Mouse (Mus musculus) hindbrain, embryonic 13.5 days (tissue): ENCODE results near the gene Kif14. TPM values are rescaled to one million over a fixed set of nuclear protein-coding genes. Genes with fewer than 3 reads are reported as not detected.

Experiments used
- ATAC-seq: fragments of 200-750 bp; cut with Nextera tagmentation; 2 replicates; pipeline ENCODE4 v1.8.0; 2017; ENCODE audit warnings: moderate TSS enrichment; ENCODE audit not compliant: low FRiP score
- H3K27ac ChIP-seq: fragments of 300-500 bp; sonication (generic); 2 replicates; pipeline ENCODE4 v1.5.1; 2015; ENCODE audit warnings: inconsistent platforms, mild to moderate bottlenecking, moderate library complexity
- H3K27me3 ChIP-seq: fragments of 300-500 bp; sonication (generic); 2 replicates; pipeline ENCODE4 v1.6.1; 2015; ENCODE audit warnings: mild to moderate bottlenecking, inconsistent platforms
- H3K36me3 ChIP-seq: fragments of 300-500 bp; sonication (generic); 2 replicates; pipeline ENCODE4 v1.6.1; 2015; ENCODE audit warnings: mild to moderate bottlenecking, inconsistent platforms
- H3K4me1 ChIP-seq: fragments of 300-500 bp; sonication (generic); replicated peaks from 2 replicates; pipeline ENCODE4 v1.6.1; 2015; ENCODE audit warnings: inconsistent platforms
- H3K4me2 ChIP-seq: fragments of 300-500 bp; sonication (generic); 2 replicates; pipeline ENCODE4 v1.6.1; 2015; ENCODE audit warnings: inconsistent platforms, mild to moderate bottlenecking, moderate library complexity
- H3K4me3 ChIP-seq: fragments of 300-500 bp; sonication (generic); 2 replicates; pipeline ENCODE4 v1.5.1; 2015; ENCODE audit warnings: mild to moderate bottlenecking, inconsistent platforms
- H3K9ac ChIP-seq: fragments of 300-500 bp; sonication (generic); 2 replicates; pipeline ENCODE4 v1.6.1; 2015; ENCODE audit warnings: mild to moderate bottlenecking, inconsistent platforms
- H3K9me3 ChIP-seq: fragments of 300-500 bp; sonication (generic); 2 replicates; pipeline ENCODE4 v1.6.1; 2016; ENCODE audit warnings: inconsistent platforms
- WGBS: fragments of 180-500 bp; shearing (Covaris S2); methylation state at CpG from one replicate; pipeline ENCODE4 v1.1.7; 2015; 5-methylcytosine and 5-hydroxymethylcytosine counted together
- polyA plus RNA-seq: library from polyadenylated mRNA; unstranded; fragments of >200 nt; fragmentation: Nextera tagmentation; extraction: Ambion mirVana; gene quantifications from 2 replicates; pipeline ENCODE4 v1.2.1, GENCODE M21; 2015

The Kif14 gene
- polyA plus RNA-seq, 1 experiment from 2014 or later = 1.1 TPM

DNA sequence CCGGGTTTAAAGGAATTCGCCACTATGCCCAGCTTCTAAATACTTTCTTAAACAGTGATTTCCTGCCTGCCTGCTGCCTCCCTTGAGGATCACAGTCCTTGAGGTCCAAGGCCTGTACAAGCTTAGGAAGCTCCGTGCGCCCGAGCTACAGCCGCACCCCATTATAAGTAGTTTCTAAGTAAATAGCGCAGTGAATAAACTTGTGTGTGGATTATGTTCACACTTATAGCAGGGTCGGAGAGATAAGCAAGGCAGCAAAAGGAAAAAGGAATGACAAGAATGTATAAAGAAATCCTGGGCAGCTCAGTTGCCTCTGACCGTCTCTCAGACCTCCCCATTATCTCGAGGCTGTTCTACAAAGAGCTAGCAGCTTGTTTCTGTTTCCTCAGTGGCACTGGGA, 95.7 kb downstream of the Kif14 start:
- Histone ChIP-seq H3K27ac (no peak overlapping the region), H3K4me3 (no peak overlapping the region), H3K9me3 (no peaks in the 10 kb centered on the region), H3K4me2 (no peak overlapping the region), H3K4me1 (peaks cover 3% of the 10 kb centered on the region; the same call in 1 of the 2 replicates), H3K9ac (no peak overlapping the region), H3K36me3 (no peaks in the 10 kb centered on the region), H3K27me3 (no peaks in the 10 kb centered on the region)
- ATAC-seq = no peak
- 71% methylated on average over 10 of the region's 10 CpGs for WGBS

DNA sequence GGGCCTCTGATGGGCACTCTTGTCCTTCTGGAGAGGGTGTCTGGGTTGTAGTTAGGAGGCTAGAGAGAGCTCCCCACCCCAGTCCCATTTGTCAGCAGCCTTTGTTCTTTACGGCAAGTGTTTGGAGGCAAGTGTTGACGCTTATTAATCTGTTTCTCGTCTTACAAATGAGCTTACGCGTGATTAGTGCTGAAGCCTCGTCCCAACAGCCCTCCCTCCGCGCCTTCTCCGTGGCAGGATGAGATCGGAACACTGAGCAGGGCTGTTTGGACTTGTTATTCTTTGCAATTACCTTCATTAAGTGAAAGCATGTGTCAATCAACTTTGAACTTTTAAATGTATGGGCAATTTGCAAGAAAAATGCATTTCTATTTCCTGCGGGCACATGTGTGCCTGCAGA, 97.0 kb downstream of the Kif14 start:
- no peak for ATAC-seq
- Histone ChIP-seq H3K27ac (no peak overlapping the region), H3K4me3 (no peak overlapping the region), H3K4me1 (peaks cover 3% of the 10 kb centered on the region; the same call in 1 of the 2 replicates), H3K9ac (no peak overlapping the region), H3K27me3 (no peaks in the 10 kb centered on the region), H3K36me3 (no peaks in the 10 kb centered on the region), H3K4me2 (no peak overlapping the region), H3K9me3 (no peaks in the 10 kb centered on the region)
- WGBS = 37% methylated on average over 11 of the region's 11 CpGs

DNA sequence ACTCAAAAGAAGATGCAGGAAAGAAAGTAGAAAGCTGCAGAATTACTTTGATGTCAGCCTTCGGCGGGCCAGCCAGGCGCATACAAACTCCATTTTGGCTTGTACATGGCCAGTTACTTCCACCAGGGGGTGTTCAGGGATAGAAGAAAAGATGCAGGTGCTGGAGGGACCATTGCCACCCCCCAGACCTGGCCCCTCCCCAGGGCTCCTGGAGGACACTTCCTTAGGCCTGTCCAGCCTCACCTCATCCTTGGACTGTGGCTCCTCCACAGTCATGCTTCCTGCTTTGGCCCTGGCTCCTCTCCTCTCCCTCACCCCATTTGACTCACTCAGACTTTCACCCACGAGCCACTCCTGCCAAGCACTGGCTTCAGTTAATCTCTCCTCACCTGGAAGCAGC, 98.8 kb downstream of the Kif14 start:
- H3K36me3 ChIP-seq = no peaks in the 10 kb centered on the region
- H3K4me2 ChIP-seq = no peak overlapping the region
- 75% methylated on average over 4 of the region's 4 CpGs for WGBS
- H3K4me3 ChIP-seq = no peak overlapping the region
- H3K27me3 ChIP-seq = peaks cover 7% of the 10 kb centered on the region
- H3K9me3 ChIP-seq = no peaks in the 10 kb centered on the region
- no peak for ATAC-seq
- H3K4me1 ChIP-seq = peaks cover 5% of the 10 kb centered on the region
- no peak overlapping the region for H3K9ac ChIP-seq
- H3K27ac ChIP-seq = no peak overlapping the region

DNA sequence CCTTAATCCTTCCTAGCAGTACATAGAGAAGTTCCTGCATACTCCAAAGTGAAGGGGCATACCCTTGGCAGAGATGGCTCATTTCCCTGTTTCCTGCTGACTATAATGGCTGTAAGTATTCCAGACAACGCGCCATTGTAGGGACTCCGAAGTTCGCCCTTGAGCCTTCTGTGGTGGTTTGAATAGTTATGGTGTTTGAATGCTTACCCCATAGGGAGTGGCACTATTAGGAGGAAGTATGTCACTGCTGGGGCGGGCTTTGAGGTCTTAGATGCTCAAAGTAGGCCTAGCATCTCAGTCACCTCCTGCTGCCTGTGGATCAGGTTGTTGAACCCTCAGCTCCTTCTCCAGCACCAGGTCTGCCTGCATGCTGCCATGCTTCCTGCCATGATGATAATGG, 100.2 kb downstream of the Kif14 start:
- H3K4me1 ChIP-seq = peaks cover 11% of the 10 kb centered on the region
- no peak overlapping the region for H3K27ac ChIP-seq
- 89% methylated on average over 5 of the region's 5 CpGs for WGBS
- ATAC-seq = no peak
- H3K9ac ChIP-seq = no peak overlapping the region
- H3K9me3 ChIP-seq = no peaks in the 10 kb centered on the region
- no peak overlapping the region for H3K4me3 ChIP-seq
- H3K4me2 ChIP-seq = no peak overlapping the region
- peaks cover 7% of the 10 kb centered on the region for H3K27me3 ChIP-seq
- no peaks in the 10 kb centered on the region for H3K36me3 ChIP-seq

DNA sequence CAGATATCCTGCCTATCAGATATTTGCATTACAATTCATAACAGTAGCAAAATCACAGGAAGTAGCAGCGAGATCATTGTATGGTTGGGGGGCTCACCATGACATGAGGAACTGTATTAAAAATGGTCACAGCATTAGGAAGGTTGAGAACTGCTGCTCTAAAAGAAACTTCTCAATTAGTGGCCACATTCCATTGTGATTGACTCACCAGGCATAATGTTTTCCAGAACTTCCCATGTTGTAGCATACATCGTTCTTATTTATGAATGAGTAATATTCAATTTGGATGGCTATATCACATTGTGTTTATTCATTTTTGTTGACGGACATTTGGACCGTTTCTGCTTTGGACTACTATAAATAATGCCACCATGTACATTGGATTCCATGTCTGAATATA, 101.5 kb downstream of the Kif14 start:
- Histone ChIP-seq H3K27me3 (peaks cover 7% of the 10 kb centered on the region), H3K9ac (no peak overlapping the region), H3K4me3 (no peak overlapping the region), H3K9me3 (no peaks in the 10 kb centered on the region), H3K36me3 (no peaks in the 10 kb centered on the region), H3K4me1 (peaks cover 11% of the 10 kb centered on the region), H3K4me2 (no peak overlapping the region), H3K27ac (no peak overlapping the region)
- WGBS = 94% methylated on average over 4 of the region's 4 CpGs
- no peak for ATAC-seq

DNA sequence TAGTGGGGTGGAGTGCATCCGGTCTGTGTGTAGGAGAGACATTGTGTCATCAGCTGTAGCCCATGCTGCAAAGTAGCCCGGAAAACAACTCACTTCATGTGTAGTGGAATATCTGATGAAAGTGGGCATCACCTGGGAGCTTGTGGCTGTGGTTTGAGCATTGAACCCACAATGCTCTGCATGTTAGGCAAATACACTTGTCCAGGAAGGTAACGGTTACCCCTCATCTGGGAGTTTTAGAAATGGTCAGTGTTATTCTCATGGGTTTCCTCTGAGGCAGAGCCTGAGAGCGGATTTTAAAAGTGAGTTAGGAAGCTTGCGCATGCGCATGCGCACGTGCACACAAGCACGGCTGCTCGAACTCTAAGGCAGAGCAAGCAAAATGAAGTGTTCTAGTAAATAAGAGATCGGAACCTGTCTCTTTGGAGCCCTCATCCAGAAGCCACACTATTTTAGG, 102.6 kb downstream of the Kif14 start:
- H3K4me3 ChIP-seq = no peak overlapping the region
- no peak overlapping the region for H3K27ac ChIP-seq
- peaks cover 11% of the 10 kb centered on the region for H3K4me1 ChIP-seq
- H3K36me3 ChIP-seq = no peaks in the 10 kb centered on the region
- no peak overlapping the region for H3K4me2 ChIP-seq
- ATAC-seq = no peak
- H3K9ac ChIP-seq = no peak overlapping the region
- WGBS = 96% methylated on average over 11 of the region's 11 CpGs
- peaks cover 7% of the 10 kb centered on the region for H3K27me3 ChIP-seq
- no peaks in the 10 kb centered on the region for H3K9me3 ChIP-seq

DNA sequence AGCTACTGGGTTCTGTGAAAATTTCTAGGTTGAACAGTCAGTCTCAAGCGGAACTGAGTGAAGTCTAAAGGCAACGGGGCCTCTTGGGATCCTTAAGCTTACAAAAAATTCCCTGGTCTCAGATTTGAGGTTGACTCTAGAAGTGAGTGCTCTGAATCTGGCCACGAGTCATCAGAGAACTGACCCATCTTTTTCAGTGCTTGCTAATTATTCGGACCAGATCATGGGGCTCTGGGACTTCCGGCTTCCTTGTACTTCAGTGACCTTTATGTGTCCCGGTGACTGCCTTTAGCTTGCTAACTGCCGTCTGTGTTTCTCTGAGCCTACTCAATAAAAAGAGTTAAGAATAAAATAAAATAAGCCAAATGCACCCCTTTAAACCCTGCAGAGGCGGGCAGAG, 103.1 kb downstream of the Kif14 start:
- Histone ChIP-seq H3K4me3 (no peak overlapping the region), H3K27ac (no peak overlapping the region), H3K4me1 (peaks cover 11% of the 10 kb centered on the region), H3K9me3 (no peaks in the 10 kb centered on the region), H3K9ac (no peak overlapping the region), H3K36me3 (no peaks in the 10 kb centered on the region), H3K27me3 (peaks cover 7% of the 10 kb centered on the region), H3K4me2 (no peak overlapping the region)
- 78% methylated on average over 8 of the region's 8 CpGs for WGBS
- no peak for ATAC-seq

DNA sequence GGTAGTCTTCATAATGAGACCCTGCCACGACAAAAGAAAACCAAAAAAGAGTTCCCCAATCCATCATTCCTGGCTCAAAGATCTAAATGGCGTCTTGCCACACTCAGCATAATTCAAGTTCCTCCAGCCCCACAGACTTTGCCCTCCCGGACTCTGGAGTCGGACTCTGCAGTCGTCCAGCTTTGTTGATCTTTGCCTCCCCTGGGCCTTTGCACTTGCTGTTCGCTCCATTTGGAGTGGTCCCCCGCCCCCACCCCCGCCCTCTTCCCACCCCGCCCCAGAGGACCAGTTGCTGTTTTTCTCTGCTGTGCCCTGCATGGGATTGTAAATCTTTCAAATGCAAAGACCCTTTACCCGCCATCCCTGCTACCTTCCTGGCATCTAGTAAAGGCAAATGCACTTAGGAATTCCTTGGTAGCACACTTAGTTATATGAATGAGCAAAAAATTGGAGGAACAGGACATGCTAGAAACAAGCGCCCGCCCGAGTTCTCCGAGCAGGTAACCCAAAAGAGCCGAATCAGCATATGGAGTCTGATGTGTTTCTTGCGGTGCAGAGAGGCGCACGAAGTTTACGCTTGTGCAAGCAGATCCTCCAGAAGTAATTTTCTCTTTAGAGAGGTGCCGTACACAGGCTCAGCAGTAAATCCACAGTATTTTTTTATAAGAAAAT, 103.6 kb downstream of the Kif14 start:
- peaks cover 7% of the 10 kb centered on the region for H3K27me3 ChIP-seq

DNA sequence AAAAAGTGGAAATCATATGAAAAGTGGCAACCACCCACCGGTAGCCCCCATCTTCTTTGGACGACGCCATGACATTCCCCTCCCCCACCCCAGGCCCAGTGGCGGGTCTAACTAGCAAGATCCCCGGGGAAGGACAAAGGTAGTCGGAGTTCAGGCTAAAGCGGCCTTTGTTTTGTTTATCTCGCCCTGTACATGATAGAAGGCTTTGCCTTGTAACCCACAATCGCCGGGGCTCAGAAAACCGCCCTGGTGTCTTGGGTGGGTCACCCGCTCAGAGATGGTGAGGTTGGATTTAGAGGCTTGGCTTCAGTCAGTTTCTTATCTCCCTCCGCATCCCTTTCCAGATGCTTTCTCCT, 104.1 kb downstream of the Kif14 start:
- WGBS = 4% methylated on average over 13 of the region's 13 CpGs
- Histone ChIP-seq H3K9me3 (no peaks in the 10 kb centered on the region), H3K4me2 (peak overlapping the region; percentile 48), H3K27me3 (peaks cover 7% of the 10 kb centered on the region), H3K9ac (0 out of 2 replicates have a peak overlapping the region, but pooled peaks have one; percentile 20), H3K4me3 (peak overlapping the region; percentile 19), H3K27ac (no peak overlapping the region), H3K4me1 (peaks cover 11% of the 10 kb centered on the region), H3K36me3 (no peaks in the 10 kb centered on the region)
- ATAC-seq = no peak

More for the DNA sequence above, 103.6 kb downstream of the Kif14 start:
- Histone ChIP-seq H3K36me3 (no peaks in the 10 kb centered on the region), H3K9me3 (no peaks in the 10 kb centered on the region), H3K4me3 (peak overlapping the region; percentile 19), H3K4me2 (peak overlapping the region; percentile 48), H3K9ac (no peak overlapping the region), H3K27ac (no peak overlapping the region), H3K4me1 (peaks cover 11% of the 10 kb centered on the region)
- whole genome bisulfite sequencing = 20% methylated on average over 20 of the region's 20 CpGs
- no peak for ATAC-seq

DNA sequence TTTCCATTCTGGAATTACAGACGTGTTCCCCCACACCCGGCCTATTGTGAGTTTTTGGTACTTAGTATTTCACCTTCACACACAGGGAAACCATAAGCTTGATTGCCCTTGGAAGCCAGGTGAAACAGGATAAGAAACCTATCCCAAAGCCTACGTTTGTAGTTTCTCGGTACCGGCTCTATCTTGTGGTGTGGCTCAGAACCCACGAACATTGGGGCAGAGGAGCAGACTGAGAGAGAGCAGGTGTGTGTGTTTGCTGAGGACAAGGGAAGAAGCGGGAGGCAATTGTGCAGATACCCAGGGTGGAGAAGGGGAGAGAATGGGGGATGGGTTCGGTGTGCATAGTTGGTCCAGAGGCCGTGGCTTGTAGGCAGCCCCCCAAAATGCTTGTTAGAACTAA, 104.8 kb downstream of the Kif14 start:
- WGBS = 79% methylated on average over 9 of the region's 9 CpGs
- Histone ChIP-seq H3K9ac (no peak overlapping the region), H3K27ac (no peak overlapping the region), H3K4me1 (peaks cover 11% of the 10 kb centered on the region), H3K4me2 (no peak overlapping the region), H3K4me3 (no peak overlapping the region), H3K36me3 (no peaks in the 10 kb centered on the region), H3K27me3 (peaks cover 7% of the 10 kb centered on the region), H3K9me3 (no peaks in the 10 kb centered on the region)
- ATAC-seq = no peak

DNA sequence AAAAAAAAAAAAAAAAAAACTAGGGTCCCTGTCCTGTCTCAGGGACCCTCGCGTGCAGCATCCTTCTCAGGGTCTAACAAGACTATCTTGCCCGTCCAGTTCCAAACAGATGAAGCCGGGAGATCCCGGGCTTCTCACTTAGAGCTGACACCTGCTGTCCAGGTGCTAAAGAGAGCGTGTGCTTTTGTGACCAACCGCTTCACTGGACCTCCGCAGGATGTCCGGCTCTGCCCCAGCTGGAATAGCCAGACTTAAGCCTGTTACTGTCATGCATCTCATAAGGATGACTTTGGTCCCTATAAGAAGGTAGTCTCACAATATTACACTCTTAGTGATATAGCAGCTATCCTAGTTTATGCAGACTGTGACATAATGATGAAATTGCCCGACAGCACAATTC, 105.4 kb downstream of the Kif14 start:
- H3K27me3 ChIP-seq = peaks cover 7% of the 10 kb centered on the region
- peaks cover 11% of the 10 kb centered on the region for H3K4me1 ChIP-seq
- H3K36me3 ChIP-seq = no peaks in the 10 kb centered on the region
- H3K9me3 ChIP-seq = no peaks in the 10 kb centered on the region
- no peak overlapping the region for H3K4me3 ChIP-seq
- no peak for ATAC-seq
- H3K4me2 ChIP-seq = no peak overlapping the region
- no peak overlapping the region for H3K27ac ChIP-seq
- H3K9ac ChIP-seq = no peak overlapping the region
- 87% methylated on average over 10 of the region's 10 CpGs for whole genome bisulfite sequencing

DNA sequence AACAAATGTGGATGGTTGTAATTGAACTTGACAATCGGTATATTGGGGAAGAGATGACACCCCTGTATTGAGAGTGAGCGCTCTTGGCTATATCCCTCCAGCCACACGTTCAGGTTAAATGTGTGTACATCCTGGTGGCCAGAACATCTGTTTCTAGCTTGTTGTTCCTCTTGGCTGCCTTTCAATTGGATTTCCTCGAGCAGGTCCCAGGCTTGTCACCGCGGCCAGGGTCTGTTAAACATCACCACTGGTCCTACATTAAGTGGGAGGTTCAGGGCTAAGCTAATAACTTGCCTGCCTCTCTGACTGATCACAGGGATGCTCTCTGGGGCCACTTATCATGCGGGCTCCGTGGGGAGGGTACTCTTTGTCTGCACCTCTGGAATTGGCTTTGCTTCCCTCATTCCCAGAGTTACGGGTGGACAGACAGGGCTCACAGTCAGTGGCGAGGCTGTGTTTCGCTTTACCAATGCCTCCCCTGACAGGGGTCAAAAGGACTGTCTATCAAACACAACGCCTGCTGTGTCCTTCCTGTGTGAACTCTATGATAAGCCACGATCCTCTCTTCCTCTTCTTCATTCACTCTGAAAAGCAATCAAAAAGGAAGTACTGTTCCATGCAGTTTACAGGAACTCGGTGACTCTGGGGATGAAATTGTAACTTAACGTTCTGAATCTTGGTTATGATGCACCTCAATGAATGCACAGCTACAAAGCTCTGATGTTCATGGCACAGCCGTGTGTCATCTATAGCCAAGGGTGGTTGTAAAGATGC, 111.9 kb downstream of the Kif14 start:
- Histone ChIP-seq H3K9ac (no peak overlapping the region), H3K27ac (no peak overlapping the region), H3K9me3 (no peaks in the 10 kb centered on the region), H3K4me1 (peaks cover 7% of the 10 kb centered on the region), H3K4me2 (no peak overlapping the region), H3K4me3 (no peak overlapping the region), H3K27me3 (no peaks in the 10 kb centered on the region), H3K36me3 (no peaks in the 10 kb centered on the region)
- WGBS = 22% methylated on average over 16 of the region's 16 CpGs
- ATAC-seq = no peak

DNA sequence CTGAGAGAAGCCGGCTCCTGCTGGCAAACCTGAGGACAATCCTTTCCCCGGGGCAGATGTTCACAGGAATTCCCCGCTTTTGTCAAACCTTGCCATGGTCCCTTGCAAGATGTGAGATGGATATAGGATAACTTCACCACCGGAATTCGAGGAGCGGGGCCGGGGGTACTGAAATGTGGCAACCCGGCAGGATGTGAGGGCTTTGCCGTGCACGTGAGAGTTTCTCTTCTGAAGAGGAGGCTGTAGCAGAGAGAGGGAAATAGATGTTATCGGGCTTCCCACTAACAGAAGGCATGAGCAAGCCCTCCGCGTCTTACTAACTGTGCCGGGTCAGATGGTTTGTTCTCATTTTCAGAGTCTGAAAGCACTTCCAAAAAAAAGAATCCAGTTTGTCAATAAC, 113.2 kb downstream of the Kif14 start:
- Histone ChIP-seq H3K4me1 (peaks cover 15% of the 10 kb centered on the region), H3K27ac (no peak overlapping the region), H3K9me3 (no peaks in the 10 kb centered on the region), H3K36me3 (no peaks in the 10 kb centered on the region), H3K9ac (no peak overlapping the region), H3K4me3 (no peak overlapping the region), H3K27me3 (no peaks in the 10 kb centered on the region), H3K4me2 (no peak overlapping the region)
- ATAC-seq = no peak
- WGBS = 87% methylated on average over 14 of the region's 14 CpGs
